In genomic region chr14:54776768-54777167, GRCm38 (mm10) we compare ENCODE assay signal across 31 mouse cellular contexts. TPM values are rescaled to one million over a fixed set of nuclear protein-coding genes. Genes with fewer than 3 reads are reported as not detected.
DNase-seq lines count a peak whose midpoint lies in the region; TF ChIP-seq lines count a peak whose summit lies in the region.
"Had no signal": no experiment of that assay in that cellular context is flagged by ENCODE, and none has a peak within 500 bp of the region (broad histone marks: within the 10 kb centered on the region; RNA-seq: fewer than 3 reads in every experiment).

No protein-coding gene starts in this region.

- TF ChIP-seq EP300 in MEL (IDR thresholded peaks at IDR 0.05; ENCODE audit: low read depth in 1 of 2, low read length in 2 of 2), result peak; percentile 51 to 56; a peak in 3 of 4 replicates

- TF ChIP-seq POLR2A in MEL (IDR thresholded peaks at IDR 0.05; ENCODE audit: control insufficient read depth in 1 of 2, insufficient read depth in 1 of 2, low read depth in 1 of 2, low read length in 2 of 2, poor library complexity in 1 of 2), result no peak

- peak; percentile 36 for DNase-seq in cerebellum, adult 9-10 months
- DNase-seq in cerebellum, adult 11-12 months, result no peak
- DNase-seq in layer of hippocampus, adult 2 months (ENCODE audit: low spot score in 2 of 2), result no peak
- no peak for DNase-seq in layer of hippocampus, postnatal 36 days
- DNase-seq in MEL (ENCODE audit: low read depth, low spot score), result no peak
- no peak for DNase-seq in neural tube, embryonic 10.5 days (ENCODE audit: extremely low spot score, low spot score)
- DNase-seq: adrenal gland, adult 8-10 months; adrenal gland, postnatal 36 days; B cell, adult 2 months; cerebellum, postnatal 14 days; gastrocnemius, postnatal 10 days; gastrocnemius, postnatal 36 days; heart, adult 2 months; heart, postnatal 14 days; heart, postnatal 4 days; kidney, adult 11 months had no signal

- peak overlapping the region; percentile 58; the same call in 1 of the 2 replicates for H3K27ac ChIP-seq in layer of hippocampus, adult 2 months
- no peak overlapping the region for H3K27ac ChIP-seq in MEL (ENCODE audit: control insufficient read depth, low read depth, low read length)
- H3K27ac ChIP-seq: forebrain, embryonic 10.5 days; forebrain, embryonic 13.5 days; heart, adult 2 months; heart, embryonic 10.5 days; heart, embryonic 13.5 days; hindbrain, embryonic 14.5 days; hindbrain, postnatal 0 days had no signal

- peaks cover 0 to 8% of the 10 kb centered on the region in 2 experiments; a peak in 2 of 4 replicates for H3K36me3 ChIP-seq in MEL (ENCODE audit: control insufficient read depth in 1 of 2, insufficient read depth in 2 of 2, low read length in 2 of 2)
- H3K36me3 ChIP-seq: forebrain, embryonic 10.5 days; heart, embryonic 10.5 days; heart, embryonic 13.5 days had no signal

- H3K4me3 ChIP-seq in layer of hippocampus, adult 2 months, result no peak overlapping the region; the same call in 1 of the 2 replicates
- H3K4me3 ChIP-seq in MEL (ENCODE audit: control insufficient read depth in 1 of 2, insufficient read depth in 1 of 2, low read depth in 2 of 2, low read length in 2 of 2), result no peak overlapping the region
- H3K4me3 ChIP-seq: forebrain, embryonic 10.5 days; forebrain, embryonic 13.5 days; heart, adult 2 months; heart, embryonic 10.5 days; heart, embryonic 13.5 days had no signal

- H3K4me1 ChIP-seq in MEL (ENCODE audit: control insufficient read depth in 1 of 2, insufficient read depth in 2 of 2, low read length in 2 of 2), result peaks cover 0 to 9% of the 10 kb centered on the region in 2 experiments; a peak in 1 of 4 replicates

- peaks cover 7 to 11% of the 10 kb centered on the region in 2 experiments for H3K27me3 ChIP-seq in MEL (ENCODE audit: control insufficient read depth in 1 of 2, insufficient read depth in 2 of 2, low read length in 2 of 2)

- no peaks in the 10 kb centered on the region for H3K79me2 ChIP-seq in MEL (ENCODE audit: control insufficient read depth, insufficient read depth, low read length, poor library complexity)

- no peaks in the 10 kb centered on the region for H3K9me3 ChIP-seq in MEL (replicated peaks; ENCODE audit: insufficient read depth, low read length)
- H3K9me3 ChIP-seq: forebrain, embryonic 10.5 days; forebrain, embryonic 13.5 days; heart, embryonic 10.5 days; heart, embryonic 13.5 days had no signal

- TF ChIP-seq CTCF in layer of hippocampus, adult 2 months (conservative IDR thresholded peaks at IDR 0.05), result no peak
- no peak for TF ChIP-seq CTCF in MEL (IDR thresholded peaks at IDR 0.05 in 2 of 3, conservative IDR thresholded peaks at IDR 0.05 in 1 of 3; ENCODE audit: control insufficient read depth in 1 of 3, insufficient read depth in 1 of 3, low read depth in 2 of 3, low read length in 3 of 3, poor library complexity in 1 of 3, severe bottlenecking in 1 of 3)

- no peak for TF ChIP-seq RAD21 in MEL (IDR thresholded peaks at IDR 0.05; ENCODE audit: low read depth, low read length)

- no peak overlapping the region for H3K9ac ChIP-seq in MEL (ENCODE audit: control insufficient read depth, low read depth, low read length, poor library complexity, severe bottlenecking)
- H3K9ac ChIP-seq: forebrain, embryonic 13.5 days; heart, embryonic 13.5 days; hindbrain, embryonic 14.5 days had no signal

TF ChIP-seq in MEL, 35 proteins besides CTCF, POLR2A, EP300 and RAD21:
- TF ChIP-seq TCF12 (IDR thresholded peaks at IDR 0.05; ENCODE audit: low read depth, low read length), result peak; percentile 18; the same call in 1 of the 2 replicates
- TF ChIP-seq GATA1 (IDR thresholded peaks at IDR 0.05; ENCODE audit: low read depth, low read length), result peak; percentile 61
- 0 out of 2 replicates have a peak, but pooled peaks have one; percentile 19 for TF ChIP-seq ETS1 (IDR thresholded peaks at IDR 0.05; ENCODE audit: low read depth, low read length)
- no peak for TF ChIP-seq RCOR1 (IDR thresholded peaks at IDR 0.05; ENCODE audit: low read depth, low read length)
TF ChIP-seq in MEL: peak in this region for 3.

RNA-seq across cellular contexts. Expression of gene Slc7a8, which starts 5.0 kb away (rescaled TPM):
- total RNA-seq in layer of hippocampus, adult 2 months (2021), result 10 to 100 TPM; 49.4 to 54.1 TPM
- 10 to 100 TPM; 49.1 to 50.1 TPM for total RNA-seq in layer of hippocampus, postnatal 36 days (2021)
- 0.07 and 0.08 TPM in 2 replicates for total RNA-seq in MEL (2012; rRNA removed)
- polyA plus RNA-seq in MEL (2012; ENCODE audit: insufficient read depth in 1 of 2, insufficient read length in 2 of 2, low read depth in 1 of 2, low replicate concordance in 2 of 2, missing spikeins in 1 of 2), result under 1 TPM in 1 of 2 experiments, not detected in 1; 0.29 TPM
- polyA plus RNA-seq: activated CD4-positive, CD25-positive, alpha-beta regulatory T cell, adult 4 months had no signal

RNA-seq across cellular contexts. Expression of gene Rnf212b, which starts 37.2 kb away (rescaled TPM):
- total RNA-seq in layer of hippocampus, adult 2 months (2021), result not detected
- not detected for total RNA-seq in layer of hippocampus, postnatal 36 days (2021)
- total RNA-seq in MEL (2012; rRNA removed), result not detected in 2 replicates
- not detected for polyA plus RNA-seq in MEL (2012; ENCODE audit: insufficient read depth in 1 of 2, insufficient read length in 2 of 2, low read depth in 1 of 2, low replicate concordance in 2 of 2, missing spikeins in 1 of 2)
- total RNA-seq: CH12.LX; gastrocnemius, postnatal 10 days; granulocyte monocyte progenitor cell, adult 5-6 weeks; heart, adult 2 months; heart, postnatal 14 days; heart, postnatal 4 days; hindbrain, postnatal 0 days had no signal
- polyA plus RNA-seq: activated CD4-positive, CD25-positive, alpha-beta regulatory T cell, adult 4 months; embryonic facial prominence, embryonic 11.5 days; embryonic facial prominence, embryonic 14.5 days; forebrain, embryonic 10.5 days; forebrain, embryonic 13.5 days; forebrain, embryonic 16.5 days; heart, embryonic 10.5 days; heart, embryonic 13.5 days; heart, embryonic 16.5 days; hindbrain, embryonic 11.5 days; hindbrain, embryonic 14.5 days; hindbrain, postnatal 0 days; inflammation-experienced regulatory T-cells, adult 6 months had no signal

Comparison
In these comparisons a context has a peak if more than half of its experiments do, and no peak if none do; other contexts are left out.
1. RNA of gene Slc7a8, which starts 5.0 kb away (total RNA-seq): 49.4 to 54.1 TPM in layer of hippocampus, adult 2 months and 49.1 to 50.1 TPM in layer of hippocampus, postnatal 36 days; 0.07 to 0.08 TPM in MEL; every median in the first group is over 10 times any median in the second.